Mouse (Mus musculus) T-helper 17 cell (primary cell): ENCODE measurements around the gene Fam219a.

Source experiments
- in situ Hi-C, 2 experiments: fragments of 300-600 bp; cut with MboI, MseI; formaldehyde crosslinking; loops; 1 replicate in 1 of 2; 2 replicates in 1 of 2; pipeline ENCODE4 v1.15.1; 2025; ENCODE audit warnings: high pct_unique_total_duplicates in 2 of 2

Gene Fam219a

GRCm38 (mm10) chr4:41554994-41555663, 14.2 kb downstream of the Fam219a start:
- in situ Hi-C loops = loop anchor here in 1 of 2 experiments (5.0 kb wide), 1 partner anchor 62 kb away; no protein-coding TSS in a partner anchor

GRCm38 (mm10) chr4:41553116-41553515, 16.2 kb downstream of the Fam219a start:
- in situ Hi-C loops = no loop called here

GRCm38 (mm10) chr4:41552529-41552928, 16.8 kb downstream of the Fam219a start:
- in situ Hi-C loops = no loop called here

GRCm38 (mm10) chr4:41547086-41547485, 22.3 kb downstream of the Fam219a start:
- in situ Hi-C loops = no loop called here

DNA sequence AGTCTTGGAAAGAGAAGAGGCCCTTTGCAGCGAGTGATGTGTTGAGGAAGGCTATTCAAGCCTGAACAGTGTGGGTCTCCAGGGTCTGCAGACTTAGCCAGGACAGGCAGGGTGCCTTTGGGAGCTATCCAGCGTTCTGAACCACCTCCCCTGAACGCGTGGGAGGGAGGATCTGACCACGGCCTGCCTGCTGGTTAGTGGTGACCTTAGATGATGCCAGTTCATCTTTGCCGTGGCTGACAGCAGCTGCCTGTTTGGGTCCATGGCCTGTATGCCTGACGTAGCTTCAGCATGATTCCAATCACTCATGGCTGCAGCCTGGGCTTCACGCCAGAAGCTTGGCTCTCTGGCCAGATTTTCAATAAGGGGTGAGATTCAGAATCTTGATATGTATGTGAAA, 23.4 kb downstream of the Fam219a start:
- in situ Hi-C loops = no loop called here

DNA sequence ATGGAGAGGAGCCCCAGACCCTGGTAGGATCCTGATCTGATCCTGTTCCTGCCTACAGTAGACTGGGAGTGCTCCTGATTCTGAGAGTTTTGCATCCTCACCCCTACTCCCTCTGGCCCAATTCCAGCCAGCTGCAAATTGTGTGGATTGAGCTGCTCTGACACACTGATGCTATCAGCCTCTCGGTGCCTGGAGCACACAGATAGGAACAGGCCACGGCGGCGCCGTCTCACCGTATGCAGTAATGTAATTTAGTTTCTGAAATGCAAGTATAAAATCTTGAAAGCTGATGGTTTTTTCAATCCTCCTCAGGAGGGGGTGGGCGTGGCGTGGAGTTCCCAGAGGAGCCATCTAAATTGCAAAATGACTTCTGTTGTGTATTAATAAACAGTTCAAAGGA, 27.2 kb downstream of the Fam219a start:
- in situ Hi-C loops = no loop called here

DNA sequence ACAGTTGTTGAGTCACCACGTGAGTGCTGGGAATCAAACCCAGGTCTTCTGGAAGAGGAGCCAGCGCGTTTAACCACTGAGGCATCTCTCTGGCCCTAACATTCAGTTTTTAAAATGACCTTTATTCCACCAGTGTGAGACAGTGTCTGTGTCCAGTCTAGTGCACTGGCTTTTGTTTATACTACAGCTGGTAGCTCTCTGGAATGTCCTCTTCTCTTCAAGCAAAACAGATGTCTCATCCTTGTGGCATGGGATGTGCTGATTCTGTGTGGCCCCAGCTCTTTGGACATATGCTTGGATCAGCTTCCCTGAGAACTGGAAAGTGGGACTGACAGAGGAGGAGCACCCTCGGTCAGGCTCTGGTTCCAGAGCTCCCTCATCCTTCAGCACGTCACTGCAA, 34.5 kb downstream of the Fam219a start:
- in situ Hi-C loops = no loop called here

GRCm38 (mm10) chr4:41532420-41532819, 36.9 kb downstream of the Fam219a start:
- in situ Hi-C loops = no loop called here

DNA sequence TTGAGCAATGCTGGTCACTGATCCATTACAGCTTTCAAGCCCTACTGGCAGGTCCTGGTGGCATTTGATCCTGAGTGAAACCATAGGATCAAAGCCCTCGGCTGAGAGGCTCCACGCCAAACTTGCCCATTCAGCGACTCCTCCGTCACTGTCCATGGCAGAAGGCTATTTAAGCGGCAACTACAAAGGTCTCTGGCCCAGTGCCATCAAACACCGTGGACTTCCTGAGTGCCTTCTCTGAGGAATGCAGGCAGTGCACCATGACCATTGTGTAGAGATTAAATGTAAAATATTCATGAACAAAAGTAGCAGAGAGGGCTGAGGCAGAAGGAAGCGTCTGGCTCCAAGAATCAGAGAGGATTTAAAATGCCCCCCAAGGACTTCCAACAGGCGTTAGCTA, 41.3 kb downstream of the Fam219a start:
- in situ Hi-C loops = no loop called here

- in situ Hi-C loops = no loop called here
Observed at GRCm38 (mm10) chr4:41527076-41527475, 42.3 kb downstream of the Fam219a start.

DNA sequence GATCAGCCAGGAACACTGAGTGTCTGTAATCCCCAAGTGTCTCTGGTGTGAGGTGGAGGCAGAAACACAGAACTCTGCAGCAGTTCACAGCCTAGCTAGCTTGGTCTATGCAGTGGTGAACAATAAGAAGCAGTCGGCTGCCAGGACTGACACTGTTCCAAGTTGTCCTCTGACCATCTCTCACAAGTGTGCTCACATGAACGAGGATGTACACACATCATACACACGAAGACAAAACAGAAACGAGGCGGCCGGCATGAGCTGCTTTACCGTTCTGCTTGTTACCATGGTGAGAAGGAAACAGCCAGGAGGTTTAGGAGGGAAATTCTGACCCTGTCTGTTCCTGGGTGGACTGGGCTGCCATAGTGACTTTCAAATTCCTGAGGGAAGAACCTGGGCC, 42.8 kb downstream of the Fam219a start:
- in situ Hi-C loops = no loop called here

DNA sequence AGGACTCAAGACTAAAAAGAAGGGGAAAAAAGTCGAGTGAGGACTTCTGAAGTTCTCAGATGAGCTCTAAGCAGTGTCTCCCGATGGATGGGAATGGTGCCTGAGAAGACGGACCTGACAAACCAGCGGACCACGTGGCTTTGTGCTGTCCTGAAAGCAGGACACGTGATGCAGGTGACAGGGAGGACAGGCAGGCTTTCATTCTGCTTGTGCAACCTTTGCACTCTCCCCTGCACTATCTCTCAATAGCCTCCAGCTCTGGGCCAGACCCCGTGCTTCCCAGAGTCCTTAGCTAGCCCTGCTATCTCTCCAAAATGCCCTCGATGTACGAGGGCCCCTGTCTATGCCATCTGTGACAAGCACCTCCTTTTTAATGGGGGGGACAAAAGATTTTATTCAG, 44.5 kb downstream of the Fam219a start:
- in situ Hi-C loops = no loop called here

- in situ Hi-C loops = no loop called here
Observed at GRCm38 (mm10) chr4:41523839-41524238, 45.5 kb downstream of the Fam219a start.

GRCm38 (mm10) chr4:41522788-41523187, 46.5 kb downstream of the Fam219a start:
- in situ Hi-C loops = no loop called here

DNA sequence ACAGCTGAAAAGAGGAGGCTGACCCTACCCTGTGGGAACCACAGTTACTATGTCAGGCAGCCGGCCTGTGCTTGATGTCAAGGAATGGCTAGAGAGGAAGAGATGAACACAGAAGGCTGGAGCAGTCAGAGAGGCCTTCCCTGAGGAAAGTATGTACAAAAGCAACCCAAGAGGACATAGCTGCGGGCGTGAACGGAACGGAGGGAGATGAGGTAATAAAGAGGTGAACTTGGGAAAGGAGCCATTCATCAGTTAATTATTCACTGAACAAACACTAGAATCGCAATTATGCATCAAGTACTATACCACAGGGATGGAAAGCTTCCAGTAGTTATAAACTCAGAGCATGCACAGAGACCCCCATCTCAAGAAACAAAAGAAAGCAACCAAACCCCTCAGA, 47.2 kb downstream of the Fam219a start:
- in situ Hi-C loops = no loop called here

GRCm38 (mm10) chr4:41520641-41521040, 48.7 kb downstream of the Fam219a start:
- in situ Hi-C loops = no loop called here

GRCm38 (mm10) chr4:41519195-41519594, 50.1 kb downstream of the Fam219a start:
- in situ Hi-C loops = no loop called here

DNA sequence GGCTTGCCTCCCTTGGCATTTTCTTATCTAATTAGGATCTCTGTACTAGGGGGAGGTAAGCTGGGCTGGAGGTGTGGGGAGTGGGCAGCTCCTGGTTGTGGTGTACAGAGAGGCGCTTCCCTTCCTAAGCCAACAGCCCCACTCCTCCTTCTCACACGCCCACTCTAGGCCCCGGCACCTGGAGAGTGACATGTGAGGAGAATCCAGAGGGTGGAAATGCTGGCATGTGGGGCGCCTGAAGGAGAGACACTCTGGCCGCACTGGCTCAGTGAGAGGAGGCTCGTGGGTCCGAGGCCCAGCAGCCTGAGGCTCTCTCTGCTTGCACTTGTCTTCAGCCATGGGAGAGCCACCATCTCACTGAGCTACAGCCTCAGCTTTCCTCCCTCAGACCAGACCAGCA, 51.0 kb downstream of the Fam219a start:
- in situ Hi-C loops = no loop called here

DNA sequence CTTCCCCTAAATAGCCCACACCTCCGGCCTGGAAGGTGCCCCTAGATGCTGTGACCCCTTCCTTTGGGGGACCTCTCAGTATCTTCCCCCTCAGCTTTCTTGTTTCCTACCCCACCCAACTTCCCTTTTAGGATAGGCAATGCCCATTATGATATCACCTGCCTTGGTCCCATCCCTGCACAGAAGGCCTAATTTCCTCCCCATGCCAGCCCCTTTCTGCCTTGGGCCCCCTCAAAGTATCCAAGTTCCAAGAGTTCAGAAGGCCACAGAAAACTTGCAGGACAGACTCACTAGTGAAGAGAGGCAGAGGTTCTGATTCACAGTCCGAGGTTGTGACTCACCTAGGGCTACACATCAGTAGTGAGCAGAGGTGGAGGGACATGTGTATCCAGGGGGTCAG, 52.1 kb downstream of the Fam219a start, which contains the start of gene 1110017D15Rik:
1110017D15Rik (minus strand) TSS at position 101 of the 400 bp plus-strand sequence.
- in situ Hi-C loops = no loop called here

GRCm38 (mm10) chr4:41513714-41514113, 55.6 kb downstream of the Fam219a start:
- in situ Hi-C loops = loop anchor here in 1 of 2 experiments (5.0 kb wide), 1 partner anchor 54 kb away; the partner anchor contains the start of genes Dnaic1 and Fam219a

GRCm38 (mm10) chr4:41513309-41513708, 56.0 kb downstream of the Fam219a start:
- in situ Hi-C loops = loop anchor here in 1 of 2 experiments (5.0 kb wide), 1 partner anchor 54 kb away; the partner anchor contains the start of genes Dnaic1 and Fam219a

DNA sequence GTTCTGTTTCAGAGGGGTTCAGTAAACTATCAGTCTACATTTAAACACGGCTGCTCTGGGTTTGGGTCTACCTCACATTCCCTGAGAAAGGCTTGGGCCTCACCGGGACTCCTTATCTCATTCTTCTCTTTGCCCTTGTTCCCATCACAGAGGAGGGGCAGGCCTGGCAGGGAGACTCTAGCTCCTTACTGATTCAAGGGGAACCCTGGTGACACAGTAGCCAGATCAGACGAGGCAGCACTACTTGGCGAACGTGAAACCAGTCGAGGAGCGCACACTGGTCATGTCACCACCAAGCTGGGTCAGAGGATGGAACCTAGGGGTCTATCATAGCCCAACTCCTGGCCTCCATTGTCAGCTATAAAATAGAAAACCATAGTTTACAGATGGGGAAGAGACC, 61.3 kb downstream of the Fam219a start:
- in situ Hi-C loops = no loop called here

DNA sequence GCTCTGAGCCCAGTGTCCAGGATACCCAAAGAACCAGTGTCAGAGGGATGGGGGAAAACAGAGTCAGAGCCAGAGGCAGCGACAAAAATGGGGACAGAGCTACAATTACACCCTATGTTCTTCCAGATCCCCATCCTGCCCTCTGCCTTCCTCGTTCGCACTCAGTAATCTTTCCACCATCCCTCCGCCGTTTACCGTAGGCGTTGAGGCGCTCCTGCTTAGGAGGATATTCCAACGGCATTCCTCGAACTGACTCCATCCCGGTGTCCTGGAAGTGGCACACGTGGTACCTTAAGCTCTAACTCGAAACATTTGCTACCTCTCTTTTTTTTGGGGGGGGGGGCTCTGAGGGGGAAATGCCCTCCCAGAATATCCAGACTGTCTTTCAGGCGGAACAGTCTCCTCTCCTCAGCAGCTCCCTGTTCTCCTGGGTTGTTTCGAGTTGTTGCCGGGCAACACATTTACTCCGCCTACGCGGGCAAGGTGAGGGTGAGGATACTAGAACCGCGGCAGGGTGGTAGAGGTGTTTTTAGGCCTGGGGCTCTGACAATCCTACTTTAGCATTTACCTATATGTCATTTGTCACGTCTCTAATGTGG, 61.9 kb downstream of the Fam219a start:
- in situ Hi-C loops = no loop called here
